ENCODE assay signal across 16 mouse cellular contexts in genomic region chr12:6024111-6024510, GRCm38 (mm10).
"Had no signal": no experiment of that assay in that cellular context is flagged by ENCODE, and none has a peak within 500 bp of the region (broad histone marks: within the 10 kb centered on the region; RNA-seq: fewer than 3 reads in every experiment).

No protein-coding gene starts in this region.

- H3K36me3 ChIP-seq: neural tube, embryonic 13.5 days; neural tube, embryonic 15.5 days; stomach, embryonic 15.5 days had no signal

- H3K9ac ChIP-seq: neural tube, embryonic 13.5 days; neural tube, embryonic 15.5 days; stomach, embryonic 15.5 days had no signal

- H3K4me2 ChIP-seq: neural tube, embryonic 13.5 days; neural tube, embryonic 15.5 days; stomach, embryonic 15.5 days had no signal

- H3K4me1 ChIP-seq: neural tube, embryonic 13.5 days; neural tube, embryonic 15.5 days; stomach, embryonic 15.5 days had no signal

- H3K27me3 ChIP-seq: neural tube, embryonic 13.5 days; neural tube, embryonic 15.5 days; stomach, embryonic 15.5 days had no signal

- H3K4me3 ChIP-seq: neural tube, embryonic 13.5 days; neural tube, embryonic 15.5 days; stomach, embryonic 15.5 days had no signal

- DNase-seq: retina, postnatal 1 day; right cerebral cortex, adult 18-20 months; right cerebral cortex, postnatal 14 days; right cerebral cortex, postnatal 25 days; right cerebral cortex, postnatal 4 days; spleen, adult 18-20 months; thymus, adult 18-20 months; thymus, adult 2 months; thymus, postnatal 14 days; thymus, postnatal 25 days; thymus, postnatal 36 days; thymus, postnatal 4 days had no signal

- H3K9me3 ChIP-seq: neural tube, embryonic 13.5 days; neural tube, embryonic 15.5 days; stomach, embryonic 15.5 days had no signal

- H3K27ac ChIP-seq: neural tube, embryonic 13.5 days; neural tube, embryonic 15.5 days; stomach, embryonic 15.5 days; stomach, postnatal 0 days had no signal
